Mouse (Mus musculus): ENCODE measurements around the gene Tbce. TPM values are rescaled to one million over a fixed set of nuclear protein-coding genes. Genes with fewer than 3 reads are reported as not detected.
A peak's percentile ranks its signal among the peaks of the same experiment; 100 is the strongest.
"Not testable (repeated sequence)": the region's sequence is repeated elsewhere in the genome, so short reads cannot be mapped to it uniquely, and the experiment has no call there.

Gene Tbce
- total RNA-seq, 2 experiments from 2014 or later: 34.0 to 68.9 TPM

DNA sequence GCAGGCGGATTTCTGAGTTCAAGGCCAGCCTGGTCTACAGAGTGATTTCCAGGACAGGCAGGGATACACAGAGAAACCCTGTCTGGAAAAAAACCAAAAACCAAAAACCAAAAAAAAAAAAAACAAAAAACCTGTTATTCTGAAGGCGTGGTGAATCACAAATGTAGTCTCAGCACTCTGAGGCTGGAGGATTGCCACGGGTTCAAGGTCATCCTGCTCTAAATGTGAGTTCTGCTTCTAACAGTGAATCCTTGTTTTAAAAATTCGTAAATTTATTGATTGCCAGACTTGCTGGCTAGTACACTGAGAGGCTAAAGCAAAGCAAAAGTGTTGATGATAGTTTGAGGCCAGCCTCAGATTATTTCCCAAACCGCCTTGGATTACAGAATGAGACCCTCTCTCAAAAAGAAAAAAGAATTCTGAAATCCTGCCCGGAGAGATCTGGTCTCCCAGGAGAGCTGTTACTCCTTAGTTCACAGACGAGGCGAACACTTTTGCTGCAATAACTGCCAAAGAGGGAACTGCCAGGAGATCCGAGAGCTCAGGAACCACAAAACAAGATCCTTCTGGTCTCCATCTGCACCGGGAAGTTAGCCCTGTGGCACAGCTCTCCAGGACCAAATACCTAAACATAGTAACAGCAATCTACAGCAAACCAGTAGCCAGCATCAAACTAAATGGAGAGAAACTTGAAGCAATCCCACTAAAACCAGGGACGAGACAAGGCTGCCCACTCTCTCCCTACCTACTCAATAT lies 3.4 kb downstream of the Tbce start:
- no peak for ATAC-seq (replicated peaks; ENCODE audit: poor library complexity, severe bottlenecking)

DNA sequence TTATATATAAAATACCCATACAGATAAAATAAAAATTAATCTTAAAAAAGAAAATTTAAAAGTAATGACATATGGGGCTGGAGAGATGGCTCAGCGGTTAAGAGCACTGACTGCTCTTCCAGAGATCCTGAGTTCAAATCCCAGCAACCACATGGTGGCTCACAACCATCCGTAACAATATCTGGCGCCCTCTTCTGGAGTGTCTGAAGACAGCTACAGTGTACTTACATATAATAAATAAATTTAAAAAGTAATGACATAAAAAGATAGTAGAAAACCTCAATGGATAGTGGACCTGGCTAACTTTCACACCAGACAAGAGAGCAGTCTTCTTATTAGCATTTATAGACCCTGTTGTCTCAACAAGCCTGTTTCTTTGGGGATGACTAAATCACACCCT lies 4.1 kb downstream of the Tbce start:
- not testable (repeated sequence) for ATAC-seq (replicated peaks; ENCODE audit: poor library complexity, severe bottlenecking)

DNA sequence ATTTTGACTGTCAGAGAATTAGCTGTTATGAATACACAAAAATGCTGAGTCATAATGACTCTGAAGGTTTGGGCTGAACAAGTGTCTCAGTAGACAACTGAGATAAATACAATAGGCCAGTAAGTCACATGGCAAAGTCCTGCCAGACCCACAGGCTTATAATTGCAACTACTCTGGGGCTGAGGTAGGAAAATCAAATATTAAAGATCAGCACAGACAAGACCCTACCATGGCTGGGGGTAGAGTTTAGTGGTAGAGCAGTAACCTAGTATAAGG lies 5.4 kb downstream of the Tbce start:
- ATAC-seq (replicated peaks; ENCODE audit: poor library complexity, severe bottlenecking): peak; percentile 71

DNA sequence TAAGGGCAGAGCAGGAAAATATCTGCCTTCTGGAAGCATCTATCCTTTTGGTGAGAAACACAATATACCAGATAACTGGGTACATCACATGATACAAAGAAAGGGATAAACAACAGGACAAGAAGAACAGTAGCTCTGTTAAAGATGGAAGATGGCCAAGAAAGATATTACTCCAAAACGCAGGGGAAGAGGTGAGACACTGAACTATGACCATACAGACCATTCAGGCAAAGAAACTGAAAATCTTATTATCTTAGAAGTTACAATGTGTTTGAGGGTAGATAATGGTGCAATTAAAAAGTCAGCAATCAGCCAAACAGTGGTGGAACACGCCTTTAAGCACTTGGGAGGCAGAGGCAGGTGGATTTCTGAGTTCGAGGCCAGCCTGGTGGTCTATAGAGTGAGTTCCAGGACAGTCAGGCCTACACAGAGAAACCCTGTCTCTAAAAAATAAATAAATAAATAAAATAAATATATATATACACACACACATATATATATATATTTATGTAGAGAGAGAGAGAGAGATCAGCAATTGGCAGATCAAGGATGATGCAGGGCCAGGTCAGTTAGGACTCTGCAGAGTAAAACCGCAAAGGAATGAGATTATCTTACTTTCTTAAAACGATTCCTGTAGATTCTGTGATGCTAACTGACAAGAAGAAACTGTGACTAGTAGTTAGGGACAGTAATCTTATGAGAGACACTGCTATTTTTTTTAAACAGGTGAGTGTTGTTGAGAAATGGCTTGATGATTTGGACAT lies 5.9 kb downstream of the Tbce start:
- no peak for ATAC-seq (replicated peaks; ENCODE audit: poor library complexity, severe bottlenecking)

DNA sequence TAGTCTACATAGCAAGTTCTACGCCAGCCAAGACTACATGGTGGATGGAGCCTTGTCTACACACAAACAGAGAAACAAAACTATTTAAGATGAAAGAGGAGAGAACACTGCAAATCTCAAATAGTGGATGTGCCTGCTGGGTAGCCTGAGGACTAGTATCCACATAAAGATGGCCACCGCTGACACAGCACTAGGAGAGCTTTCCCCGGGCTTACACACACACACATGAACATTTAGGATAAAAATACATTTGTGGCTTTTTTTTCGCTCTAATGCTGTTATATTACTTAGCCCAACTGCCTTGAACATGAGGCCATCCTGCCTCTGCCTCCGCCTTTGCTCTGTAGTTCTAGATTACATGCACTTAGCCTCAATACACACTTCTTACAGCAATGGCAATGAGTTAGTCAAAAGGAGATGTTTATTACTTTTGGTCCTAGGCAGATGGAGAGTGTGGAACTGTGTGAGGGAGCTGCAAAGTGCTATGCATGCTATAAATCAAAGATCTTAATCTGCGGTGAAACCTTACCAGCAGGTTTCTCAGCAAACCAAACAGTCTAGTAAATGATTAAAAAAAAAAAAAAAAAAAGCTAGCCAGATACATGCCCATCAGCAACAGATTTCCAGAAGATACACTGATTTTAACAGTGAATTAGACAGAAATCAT lies 13.2 kb downstream of the Tbce start:
- ATAC-seq (replicated peaks; ENCODE audit: poor library complexity, severe bottlenecking): no peak

DNA sequence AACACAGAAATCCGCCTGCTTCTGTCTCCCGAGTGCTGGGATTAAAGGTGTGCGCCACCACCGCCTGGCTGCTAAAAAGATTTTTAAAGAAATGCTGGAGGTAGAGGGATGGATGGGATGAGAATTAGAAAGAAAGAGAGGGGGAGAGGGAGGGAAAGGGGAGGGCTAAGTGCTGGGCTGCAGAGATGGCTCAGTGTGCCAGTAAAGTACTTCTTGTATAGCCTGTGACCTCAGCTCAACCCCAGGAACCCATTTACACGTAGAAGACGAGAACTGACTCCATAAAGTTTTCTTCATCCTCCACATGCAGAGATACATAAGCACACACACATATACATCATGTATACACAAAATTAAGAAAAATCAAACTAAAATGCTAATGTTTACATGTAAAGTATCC lies 13.9 kb downstream of the Tbce start:
- ATAC-seq (replicated peaks; ENCODE audit: poor library complexity, severe bottlenecking): no peak

DNA sequence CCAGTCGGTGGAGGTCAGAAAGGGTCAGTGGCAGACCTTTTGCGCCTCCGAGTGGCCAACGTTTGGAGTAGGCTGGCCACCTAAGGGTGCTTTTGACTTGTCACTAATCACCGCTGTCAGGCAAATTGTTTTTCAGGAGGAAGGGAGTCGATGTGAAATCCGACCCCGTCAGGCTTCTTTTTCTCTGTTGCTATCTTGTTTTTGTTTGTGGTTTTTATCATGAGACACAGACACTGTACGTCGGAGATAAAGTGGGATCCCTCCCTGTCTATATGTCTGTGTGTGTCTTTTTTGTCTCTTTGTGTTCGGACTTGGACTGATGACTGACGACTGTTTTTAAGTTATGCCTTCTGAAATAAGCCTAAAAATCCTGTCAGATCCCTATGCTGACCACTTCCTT lies 18.0 kb downstream of the Tbce start:
- not testable (repeated sequence) for ATAC-seq (replicated peaks; ENCODE audit: poor library complexity, severe bottlenecking)

DNA sequence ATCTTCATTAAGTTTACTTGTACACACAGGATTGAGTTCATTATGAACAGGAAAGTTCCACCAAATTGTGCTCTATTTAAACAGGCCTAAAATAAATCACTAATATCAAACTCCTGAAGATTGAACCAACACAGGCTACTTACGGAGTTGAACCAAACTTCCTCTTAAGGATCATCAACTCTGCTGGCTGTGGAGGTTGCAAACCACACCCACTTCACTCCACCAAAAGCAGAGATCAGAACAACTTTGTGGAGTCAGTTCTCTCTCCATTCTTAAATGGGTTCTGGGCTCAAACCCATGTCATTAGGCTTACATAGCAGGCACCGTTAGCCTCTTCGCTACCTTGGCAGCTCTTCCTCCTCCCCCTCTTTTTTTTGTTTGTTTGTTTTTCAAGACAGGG lies 20.6 kb downstream of the Tbce start:
- no peak for ATAC-seq (replicated peaks; ENCODE audit: poor library complexity, severe bottlenecking)

DNA sequence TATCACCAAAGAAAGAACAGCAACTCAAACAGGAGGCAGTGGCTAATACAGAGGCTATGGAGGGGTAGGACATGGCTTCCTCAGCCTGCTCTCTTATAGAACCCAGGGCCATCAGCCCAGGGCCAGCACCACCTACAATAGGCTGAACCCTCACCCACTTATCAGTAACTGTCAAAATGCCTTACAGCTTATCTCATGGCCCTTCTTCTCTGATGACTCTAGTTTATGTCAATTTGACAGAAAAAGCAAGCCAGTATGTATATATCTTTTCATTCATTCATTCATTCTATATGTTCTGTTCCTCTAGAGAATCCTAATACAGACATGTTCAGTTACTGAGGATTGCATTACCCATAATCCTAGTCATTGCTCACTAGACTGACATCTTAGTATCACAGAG lies 21.2 kb downstream of the Tbce start:
- no peak for ATAC-seq (replicated peaks; ENCODE audit: poor library complexity, severe bottlenecking)

DNA sequence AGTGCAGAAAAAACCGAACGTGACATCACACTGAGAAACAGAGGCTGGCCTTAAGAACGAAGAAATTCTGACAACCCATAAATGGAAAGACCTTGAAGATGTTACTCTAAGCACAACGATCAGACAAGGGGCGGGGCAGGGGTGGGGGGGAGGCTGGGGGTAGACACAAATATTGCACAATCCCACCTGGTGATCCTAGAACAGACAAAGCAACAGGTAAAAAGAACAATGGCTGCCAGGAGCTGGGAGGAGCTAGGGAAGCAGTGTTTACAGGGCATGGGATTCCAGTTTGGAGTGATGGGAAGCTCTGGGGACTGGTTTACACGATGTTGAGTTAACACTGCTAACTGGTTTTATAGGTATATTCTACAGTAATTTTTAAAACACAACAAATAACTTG lies 23.8 kb downstream of the Tbce start:
- ATAC-seq (replicated peaks; ENCODE audit: poor library complexity, severe bottlenecking): no peak

DNA sequence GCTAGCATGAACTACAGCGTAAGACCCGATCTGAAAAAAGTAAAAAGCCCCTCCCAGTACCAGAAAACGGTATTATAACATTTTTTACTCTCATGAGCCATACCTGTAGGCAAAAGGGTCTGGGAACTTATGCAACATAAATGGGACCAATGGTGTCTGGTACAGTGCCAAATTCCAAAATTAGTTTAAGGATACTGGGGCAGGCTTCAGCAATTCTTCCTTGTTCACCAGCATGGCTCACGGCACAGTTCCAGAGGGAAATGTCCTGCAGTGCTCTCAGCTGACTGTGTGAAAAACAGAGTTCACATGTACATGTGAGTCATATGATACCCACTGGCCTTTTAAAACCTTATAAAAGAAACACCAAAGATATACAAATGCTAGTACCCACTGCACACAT lies 24.9 kb downstream of the Tbce start:
- ATAC-seq (replicated peaks; ENCODE audit: poor library complexity, severe bottlenecking): no peak

DNA sequence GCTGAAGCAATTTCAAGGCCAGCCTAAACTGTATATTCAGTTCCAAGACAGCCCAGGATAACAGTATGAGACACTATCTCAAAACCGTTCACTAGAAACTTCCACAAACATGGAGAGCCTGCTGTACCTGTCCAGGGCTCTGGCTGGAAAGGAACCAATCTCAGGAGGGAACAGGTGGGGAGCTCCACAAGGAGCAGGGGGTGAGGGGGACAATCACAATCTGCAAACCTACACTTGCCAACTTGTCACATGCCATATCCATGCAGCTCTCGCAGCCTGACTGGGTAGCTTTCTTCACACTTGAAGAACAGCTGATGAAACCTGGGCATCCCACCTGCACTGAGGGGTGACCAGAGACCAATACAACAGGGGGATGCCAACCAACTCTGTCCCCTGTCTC lies 25.4 kb downstream of the Tbce start:
- ATAC-seq (replicated peaks; ENCODE audit: poor library complexity, severe bottlenecking): no peak

DNA sequence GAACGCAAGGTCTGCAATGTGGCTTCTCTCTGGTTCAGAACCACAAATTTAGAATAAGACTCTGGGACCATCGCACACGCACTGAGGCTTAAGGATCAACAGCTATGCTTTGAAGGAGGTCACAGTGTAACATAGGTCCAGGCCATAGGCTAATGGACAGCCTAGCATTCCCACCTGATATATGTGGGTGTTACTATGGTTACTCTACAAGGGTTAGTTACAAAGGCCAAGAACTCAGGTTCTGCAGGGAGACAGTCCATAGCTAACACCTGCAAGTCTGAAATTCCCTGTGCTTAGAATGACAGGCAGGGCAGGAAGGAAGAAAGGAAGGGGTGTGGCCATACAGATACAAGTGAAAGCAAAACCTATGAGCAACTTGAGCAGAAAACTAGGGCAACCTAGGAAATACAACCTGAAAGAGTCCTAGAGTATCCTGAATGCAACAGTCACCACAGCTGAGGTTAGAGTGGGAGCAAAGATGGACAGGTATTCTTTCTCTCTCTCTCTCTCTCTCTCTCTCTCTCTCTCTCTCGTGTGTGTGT lies 27.9 kb downstream of the Tbce start:
- peak; percentile 28 for ATAC-seq (replicated peaks; ENCODE audit: poor library complexity, severe bottlenecking)

DNA sequence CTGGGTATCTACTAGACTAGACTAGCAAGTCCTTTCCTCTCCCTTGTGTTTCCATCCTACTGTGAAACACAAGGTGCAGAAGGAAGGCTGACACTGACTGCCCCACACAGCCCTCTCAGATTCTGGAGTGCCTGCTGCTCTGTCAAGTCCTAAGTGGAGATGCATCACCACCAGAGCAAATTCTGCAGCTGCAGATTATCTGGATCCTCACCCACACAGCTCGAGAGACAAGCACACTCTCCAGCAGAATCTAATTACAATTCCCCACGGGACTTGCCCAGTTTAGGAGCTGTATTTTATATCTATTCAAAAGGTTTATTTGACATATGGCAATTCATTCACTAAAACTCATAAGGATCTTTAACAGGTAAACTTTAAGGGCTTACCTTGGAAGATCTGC lies 33.4 kb downstream of the Tbce start:
- ATAC-seq (replicated peaks; ENCODE audit: poor library complexity, severe bottlenecking): no peak

DNA sequence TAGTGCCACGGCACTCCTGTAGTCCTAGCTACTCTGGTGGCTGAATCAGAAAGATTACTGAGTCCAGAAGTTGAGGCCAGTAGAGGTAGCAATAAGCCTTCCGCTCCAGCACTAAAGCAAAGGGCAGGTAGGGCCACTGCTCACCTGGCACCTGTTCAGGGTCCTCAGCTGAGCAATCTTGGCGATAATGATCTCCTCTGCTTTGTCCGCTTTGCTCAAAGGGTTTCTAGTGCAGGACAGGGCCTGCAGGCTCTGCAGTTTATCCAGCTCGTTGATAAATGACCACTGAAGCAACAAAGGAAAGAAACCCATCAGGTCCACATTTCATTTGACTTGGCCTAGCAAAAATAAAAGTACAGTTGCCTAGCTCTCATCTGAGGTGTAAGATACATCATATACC lies 34.4 kb downstream of the Tbce start:
- ATAC-seq (replicated peaks; ENCODE audit: poor library complexity, severe bottlenecking): no peak

DNA sequence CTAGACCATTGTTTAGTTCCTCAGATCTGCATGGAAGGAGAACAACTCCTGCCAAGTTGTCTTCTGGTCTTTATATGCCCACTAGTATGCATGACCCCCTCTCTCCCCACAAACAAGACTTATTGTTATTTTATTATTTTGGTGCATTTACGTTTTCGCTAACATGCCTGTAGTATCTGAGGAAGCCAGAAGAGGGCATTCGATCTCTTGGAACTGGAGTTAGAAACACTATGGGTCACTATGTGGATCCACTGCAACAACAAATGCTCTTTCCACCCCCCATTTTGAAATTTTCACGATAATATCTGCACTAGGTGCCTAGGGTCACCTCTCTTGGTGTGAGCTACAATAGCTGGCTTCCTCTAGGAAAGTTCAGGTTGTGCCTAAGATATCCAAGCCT lies 35.4 kb downstream of the Tbce start:
- ATAC-seq (replicated peaks; ENCODE audit: poor library complexity, severe bottlenecking): no peak

DNA sequence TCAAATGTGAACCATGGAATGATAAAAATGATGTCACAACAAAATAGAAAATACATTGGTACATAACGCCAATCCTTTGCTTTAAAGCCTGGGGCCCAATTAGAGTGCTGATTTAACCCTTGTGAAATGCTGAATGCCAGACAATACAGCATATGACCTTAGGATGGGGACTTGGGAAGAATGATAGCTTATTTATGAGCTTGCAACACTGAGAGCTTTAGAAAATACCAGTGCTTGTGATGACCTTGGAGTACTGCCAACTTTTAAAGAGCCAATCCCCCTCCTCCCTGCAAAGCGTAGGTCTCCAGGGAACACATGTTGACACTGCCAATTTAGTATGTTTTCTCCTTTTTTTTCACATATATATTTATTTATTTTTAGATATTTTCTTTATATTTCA lies 36.7 kb downstream of the Tbce start:
- ATAC-seq (replicated peaks; ENCODE audit: poor library complexity, severe bottlenecking): no peak

DNA sequence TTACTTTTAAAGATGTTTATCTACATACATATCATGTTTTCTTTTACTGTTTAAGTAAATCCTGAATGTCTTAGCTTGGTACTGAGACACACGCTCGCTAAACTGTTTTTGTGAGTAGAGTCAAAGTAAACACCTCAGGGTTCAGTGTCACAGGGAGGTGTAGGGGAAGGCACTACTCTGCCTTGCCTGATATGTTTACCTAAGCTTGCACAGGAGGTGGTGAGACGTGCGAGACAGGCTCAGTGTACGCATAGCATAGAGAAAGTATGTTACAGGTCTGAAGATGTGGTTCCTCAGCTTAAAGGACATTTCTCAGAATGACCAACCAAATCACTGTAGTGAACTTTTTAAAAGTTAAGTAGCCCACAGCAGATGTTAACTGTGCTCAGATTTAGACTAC lies 42.0 kb downstream of the Tbce start:
- no peak for ATAC-seq (replicated peaks; ENCODE audit: poor library complexity, severe bottlenecking)

DNA sequence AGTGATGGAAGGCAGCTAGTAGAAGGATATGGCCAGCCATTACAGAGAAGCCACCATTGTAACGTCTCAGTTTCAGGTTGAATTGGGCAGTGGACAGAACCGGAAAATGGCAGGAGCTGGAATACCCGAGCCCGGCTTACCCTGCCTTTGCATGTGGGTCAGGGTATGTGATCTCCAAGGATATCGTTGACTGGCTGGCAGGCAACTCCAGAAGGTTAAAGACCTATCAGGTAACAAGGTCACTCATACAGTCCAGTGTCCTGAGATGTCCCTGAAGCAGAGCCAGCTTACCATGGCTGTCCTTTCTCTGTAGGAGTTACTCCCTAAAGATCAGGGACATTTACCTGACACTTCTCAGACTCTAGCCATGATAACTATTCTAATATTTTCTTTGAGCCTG lies 44.4 kb downstream of the Tbce start:
- ATAC-seq (replicated peaks; ENCODE audit: poor library complexity, severe bottlenecking): no peak

DNA sequence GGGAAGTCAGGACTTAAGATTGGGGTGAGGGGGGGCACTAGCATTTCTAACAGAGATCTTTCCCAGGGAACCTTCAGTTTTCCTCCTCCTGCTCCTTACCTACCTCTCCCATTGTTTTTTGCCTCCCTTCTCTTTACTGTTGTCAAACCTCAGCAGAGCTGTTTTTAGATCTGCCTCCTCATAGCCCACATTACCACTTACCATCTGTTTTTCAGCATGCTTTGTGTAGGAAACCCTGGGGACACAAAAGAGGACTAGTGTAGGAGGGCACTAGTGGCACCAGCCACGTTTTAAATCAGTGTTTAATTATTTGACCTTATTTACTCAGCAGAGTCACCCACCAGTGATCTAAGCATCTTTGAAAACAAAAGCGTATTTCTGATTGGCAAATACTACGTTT lies 46.4 kb downstream of the Tbce start:
- no peak for ATAC-seq (replicated peaks; ENCODE audit: poor library complexity, severe bottlenecking)

DNA sequence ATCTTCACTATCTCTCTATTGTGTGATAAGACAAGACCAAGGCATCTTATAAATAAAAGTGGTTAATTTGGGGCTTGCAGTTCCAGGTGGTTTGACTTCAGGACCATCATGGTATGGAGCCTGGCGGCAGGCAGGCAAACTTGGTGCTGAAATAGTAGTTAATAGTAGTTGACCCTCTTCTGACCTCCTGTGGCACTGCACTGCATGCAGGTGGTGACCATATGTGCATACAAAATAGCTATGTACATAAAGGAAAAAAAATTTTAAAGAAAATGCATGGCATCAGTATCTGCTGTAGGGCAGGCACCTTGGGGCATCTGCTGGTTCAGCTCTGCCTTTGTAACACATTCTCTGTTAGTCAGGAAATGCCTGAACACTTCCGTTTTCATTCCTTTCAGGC lies 49.0 kb downstream of the Tbce start:
- no peak for ATAC-seq (replicated peaks; ENCODE audit: poor library complexity, severe bottlenecking)

DNA sequence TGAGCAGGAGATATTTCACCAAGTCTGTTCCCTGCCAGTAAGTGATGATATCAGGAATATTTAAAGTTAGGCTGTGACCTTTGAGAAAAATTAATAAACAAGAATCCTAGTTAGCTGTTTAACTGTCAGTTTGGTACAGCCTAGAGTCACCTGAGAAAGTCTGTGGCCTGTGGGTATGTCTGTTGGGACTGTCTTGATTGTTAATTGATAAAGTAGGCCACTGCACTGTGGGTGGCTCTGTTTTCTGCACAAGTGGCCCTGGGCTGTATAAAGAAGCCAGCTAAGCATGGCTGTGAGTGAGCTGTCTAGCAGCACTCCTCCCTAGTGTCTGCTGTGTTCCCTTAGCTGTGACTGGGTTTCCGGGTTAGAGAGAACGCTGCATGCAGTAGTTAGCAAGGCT lies 50.3 kb downstream of the Tbce start:
- ATAC-seq (replicated peaks; ENCODE audit: poor library complexity, severe bottlenecking): no peak

Data from granulocyte monocyte progenitor cell, adult 5-6 weeks (primary cell).